ENCODE assay signal across 27 mouse cellular contexts in genomic region chr10:117540112-117540594, GRCm38 (mm10).
"Had no signal": no experiment of that assay in that cellular context is flagged by ENCODE, and none has a peak within 500 bp of the region (broad histone marks: within the 10 kb centered on the region; RNA-seq: fewer than 3 reads in every experiment).

No protein-coding gene starts in this region.

- H3K9ac ChIP-seq: embryonic facial prominence, embryonic 12.5 days; embryonic facial prominence, embryonic 13.5 days; embryonic facial prominence, embryonic 15.5 days; forebrain, embryonic 12.5 days; forebrain, embryonic 13.5 days; forebrain, embryonic 15.5 days; forebrain, postnatal 0 days had no signal

- ATAC-seq: forebrain, embryonic 13.5 days; forebrain, embryonic 14.5 days; forebrain, embryonic 15.5 days; forebrain, embryonic 16.5 days; forebrain, postnatal 0 days had no signal

- H3K9me3 ChIP-seq: embryonic facial prominence, embryonic 10.5 days; embryonic facial prominence, embryonic 12.5 days; embryonic facial prominence, embryonic 13.5 days; embryonic facial prominence, embryonic 15.5 days; forebrain, embryonic 10.5 days; forebrain, embryonic 12.5 days; forebrain, embryonic 13.5 days; forebrain, embryonic 15.5 days had no signal

- H3K27me3 ChIP-seq: embryonic facial prominence, embryonic 12.5 days; embryonic facial prominence, embryonic 13.5 days; embryonic facial prominence, embryonic 15.5 days; forebrain, embryonic 12.5 days; forebrain, embryonic 13.5 days; forebrain, embryonic 15.5 days had no signal

- H3K36me3 ChIP-seq: embryonic facial prominence, embryonic 10.5 days; embryonic facial prominence, embryonic 12.5 days; embryonic facial prominence, embryonic 13.5 days; embryonic facial prominence, embryonic 15.5 days; forebrain, embryonic 10.5 days; forebrain, embryonic 12.5 days; forebrain, embryonic 15.5 days had no signal

- H3K4me2 ChIP-seq: embryonic facial prominence, embryonic 12.5 days; embryonic facial prominence, embryonic 13.5 days; embryonic facial prominence, embryonic 15.5 days; forebrain, embryonic 12.5 days; forebrain, embryonic 13.5 days; forebrain, embryonic 15.5 days had no signal

- H3K27ac ChIP-seq: embryonic facial prominence, embryonic 10.5 days; embryonic facial prominence, embryonic 12.5 days; embryonic facial prominence, embryonic 13.5 days; embryonic facial prominence, embryonic 15.5 days; forebrain, embryonic 10.5 days; forebrain, embryonic 12.5 days; forebrain, embryonic 13.5 days; forebrain, embryonic 15.5 days; gastrocnemius, adult 2 months; heart, adult 2 months had no signal

- H3K4me1 ChIP-seq: embryonic facial prominence, embryonic 12.5 days; forebrain, embryonic 13.5 days; forebrain, embryonic 15.5 days had no signal

- H3K4me3 ChIP-seq: embryonic facial prominence, embryonic 10.5 days; embryonic facial prominence, embryonic 12.5 days; embryonic facial prominence, embryonic 13.5 days; embryonic facial prominence, embryonic 15.5 days; erythroblast, embryonic 14.5 days; forebrain, embryonic 10.5 days; forebrain, embryonic 12.5 days; forebrain, embryonic 13.5 days; forebrain, embryonic 15.5 days; gastrocnemius, adult 2 months; heart, adult 2 months had no signal

- DNase-seq: cerebellum, adult 9-10 months; cerebellum, adult 9-11 months; cerebellum, postnatal 10 days; cerebellum, postnatal 14 days; cerebellum, postnatal 25 days; cerebellum, postnatal 36 days; embryo, embryonic 11 days; forebrain, postnatal 0 days; gastrocnemius, adult 2 months; gastrocnemius, postnatal 10 days; gastrocnemius, postnatal 14 days; gastrocnemius, postnatal 25 days; gastrocnemius, postnatal 36 days; heart, adult 11 months; heart, adult 18-20 months; heart, adult 2 months had no signal
